ENCODE assay signal across 28 mouse cellular contexts in genomic region chr16:24201455-24201854, GRCm38 (mm10).
A peak's percentile ranks its signal among the peaks of the same experiment; 100 is the strongest.
DNase-seq lines count a peak whose midpoint lies in the region; ATAC-seq and TF ChIP-seq lines count a peak whose summit lies in the region.
"Had no signal": no experiment of that assay in that cellular context is flagged by ENCODE, and none has a peak within 500 bp of the region (broad histone marks: within the 10 kb centered on the region; RNA-seq: fewer than 3 reads in every experiment).

No protein-coding gene starts in this region.

- no peaks in the 10 kb centered on the region for H3K9me3 ChIP-seq in heart, embryonic 12.5 days (replicated peaks)
- no peaks in the 10 kb centered on the region for H3K9me3 ChIP-seq in heart, postnatal 0 days (replicated peaks; ENCODE audit: control insufficient read depth, low read length)
- H3K9me3 ChIP-seq: forebrain, embryonic 12.5 days; limb, embryonic 10.5 days; limb, embryonic 15.5 days; midbrain, embryonic 13.5 days; neural tube, embryonic 13.5 days had no signal

- TF ChIP-seq EP300 in heart, postnatal 0 days (IDR thresholded peaks at IDR 0.05; ENCODE audit: low read depth): no peak

- no peak overlapping the region for H3K4me3 ChIP-seq in heart, embryonic 12.5 days
- H3K4me3 ChIP-seq in heart, postnatal 0 days (ENCODE audit: low read depth, low read length): no peak overlapping the region
- H3K4me3 ChIP-seq: erythroblast, embryonic 14.5 days; forebrain, embryonic 12.5 days; limb, embryonic 10.5 days; limb, embryonic 15.5 days; midbrain, embryonic 13.5 days; neural tube, embryonic 13.5 days had no signal

- WGBS in heart, embryonic 12.5 days: 38% methylated on average over 7 of the region's 7 CpGs
- WGBS in heart, postnatal 0 days: 48% methylated on average over 7 of the region's 7 CpGs

- peaks cover 40% of the 10 kb centered on the region for H3K4me1 ChIP-seq in heart, embryonic 12.5 days (replicated peaks)
- peaks cover 22% of the 10 kb centered on the region for H3K4me1 ChIP-seq in heart, postnatal 0 days (ENCODE audit: control insufficient read depth, insufficient read depth)
- H3K4me1 ChIP-seq: forebrain, embryonic 12.5 days; midbrain, embryonic 13.5 days had no signal

- H3K36me3 ChIP-seq in heart, embryonic 12.5 days: no peaks in the 10 kb centered on the region
- no peaks in the 10 kb centered on the region for H3K36me3 ChIP-seq in heart, postnatal 0 days (replicated peaks; ENCODE audit: control insufficient read depth, insufficient read depth, low read length)
- H3K36me3 ChIP-seq: forebrain, embryonic 12.5 days; limb, embryonic 10.5 days; limb, embryonic 15.5 days; midbrain, embryonic 13.5 days; neural tube, embryonic 13.5 days had no signal

- no peaks in the 10 kb centered on the region for H3K27me3 ChIP-seq in heart, embryonic 12.5 days (replicated peaks)
- no peaks in the 10 kb centered on the region for H3K27me3 ChIP-seq in heart, postnatal 0 days (ENCODE audit: control insufficient read depth, insufficient read depth, low read length)
- H3K27me3 ChIP-seq: forebrain, embryonic 12.5 days; limb, embryonic 15.5 days; midbrain, embryonic 13.5 days; neural tube, embryonic 13.5 days had no signal

- TF ChIP-seq CTCF in heart, postnatal 0 days (IDR thresholded peaks at IDR 0.05; ENCODE audit: low read depth): no peak

- H3K9ac ChIP-seq in heart, embryonic 12.5 days: no peak overlapping the region
- no peak overlapping the region for H3K9ac ChIP-seq in heart, postnatal 0 days (replicated peaks; ENCODE audit: low read depth, low read length)
- H3K9ac ChIP-seq: forebrain, embryonic 12.5 days; forebrain, postnatal 0 days; hindbrain, embryonic 14.5 days; limb, embryonic 15.5 days; midbrain, embryonic 13.5 days; neural tube, embryonic 13.5 days had no signal

- DNase-seq in heart, adult 11 months: no peak
- DNase-seq in heart, postnatal 0 days (ENCODE audit: low spot score): no peak
- DNase-seq in heart, postnatal 10 days: no peak
- peak; percentile 23 for DNase-seq in thymus, postnatal 14 days
- no peak for DNase-seq in thymus, adult 18-20 months
- DNase-seq in cerebellum, adult 11 months: no peak
- DNase-seq: adrenal gland, postnatal 25 days; cerebellum, adult 2 months; cerebellum, postnatal 14 days; forebrain, postnatal 0 days; gastrocnemius, postnatal 14 days; kidney, adult 9 months; kidney, postnatal 10 days; layer of hippocampus, adult 9-11 months; lung, adult 2 months; lung, postnatal 10 days; right cerebral cortex, postnatal 4 days had no signal

- peak overlapping the region; percentile 52; the same call in 1 of the 2 replicates for H3K27ac ChIP-seq in heart, embryonic 12.5 days (ENCODE audit: poor library complexity, severe bottlenecking)
- peak overlapping the region; percentile 26; the same call in 1 of the 2 replicates for H3K27ac ChIP-seq in heart, postnatal 0 days (ENCODE audit: low read depth)
- H3K27ac ChIP-seq: forebrain, embryonic 12.5 days; hindbrain, embryonic 14.5 days; limb, embryonic 10.5 days; limb, embryonic 15.5 days; macrophage; midbrain, embryonic 13.5 days; neural tube, embryonic 13.5 days had no signal

- 0 out of 2 replicates have a peak overlapping the region, but pooled peaks have one; percentile 22 for H3K4me2 ChIP-seq in heart, embryonic 12.5 days
- no peak overlapping the region for H3K4me2 ChIP-seq in heart, postnatal 0 days (ENCODE audit: low read depth, low read length)
- H3K4me2 ChIP-seq: forebrain, embryonic 12.5 days; hindbrain, embryonic 14.5 days; limb, embryonic 15.5 days; midbrain, embryonic 13.5 days; neural tube, embryonic 13.5 days had no signal

- intact Hi-C loops in heart, postnatal 10 days (cut with DNase I): no loop called here

- no peak for ATAC-seq in heart, embryonic 12.5 days (ENCODE audit: insufficient number of reproducible peaks, low FRiP score)
- ATAC-seq in heart, postnatal 0 days (ENCODE audit: insufficient read depth, low read depth): peak; percentile 30; the same call in 1 of the 2 replicates
- ATAC-seq: CD4-positive, CD25-positive, alpha-beta regulatory T cell, adult 4 months; forebrain, postnatal 0 days; intestine, postnatal 0 days; midbrain, embryonic 13.5 days had no signal
